Mouse (Mus musculus) stomach, postnatal 0 days (tissue): Measurements from ENCODE around the gene Zfp729a. TPM values are rescaled to one million over a fixed set of nuclear protein-coding genes. Genes with fewer than 3 reads are reported as not detected.
"Not testable (repeated sequence)": the region's sequence is repeated elsewhere in the genome, so short reads cannot be mapped to it uniquely, and the experiment has no call there.

Source experiments
- ATAC-seq: fragments of 200-750 bp; cut with Nextera tagmentation; 2 replicates; pipeline ENCODE4 v1.8.0; 2017; ENCODE audit not compliant: low FRiP score, low TSS enrichment
- DNase-seq: peaks from one replicate; pipeline ENCODE4 v3.0.0-alpha.2; 2016; ENCODE audit warnings: low spot score
- H3K27ac ChIP-seq: fragments of 300-500 bp; sonication (generic); replicated peaks from 2 replicates; pipeline ENCODE4 v1.5.1; 2014; ENCODE audit warnings: mild to moderate bottlenecking, control low read depth
- H3K27me3 ChIP-seq: fragments of 300-500 bp; sonication (generic); 2 replicates; pipeline ENCODE4 v1.6.1; 2014; ENCODE audit warnings: low read length; ENCODE audit not compliant: control insufficient read depth, insufficient read depth
- H3K36me3 ChIP-seq: fragments of 300-500 bp; sonication (generic); 2 replicates; pipeline ENCODE4 v1.6.1; 2014; ENCODE audit warnings: low read length, mixed read lengths; ENCODE audit not compliant: control insufficient read depth, insufficient read depth
- H3K4me1 ChIP-seq: fragments of 300-500 bp; sonication (generic); replicated peaks from 2 replicates; pipeline ENCODE4 v1.6.1; 2014; ENCODE audit warnings: antibody characterized with exemption; ENCODE audit not compliant: control insufficient read depth, insufficient read depth
- H3K4me2 ChIP-seq: fragments of 300-500 bp; sonication (generic); replicated peaks from 2 replicates; pipeline ENCODE4 v1.6.1; 2014; ENCODE audit warnings: low read depth, mild to moderate bottlenecking, control low read depth, moderate library complexity
- H3K4me3 ChIP-seq: fragments of 300-500 bp; sonication (generic); 2 replicates; pipeline ENCODE4 v1.5.1; 2014; ENCODE audit warnings: low read depth, low read length, control low read depth
- H3K9ac ChIP-seq: fragments of 300-500 bp; sonication (generic); 2 replicates; pipeline ENCODE4 v1.6.1; 2014; ENCODE audit warnings: mild to moderate bottlenecking, low read length, control low read depth, mixed read lengths
- H3K9me3 ChIP-seq: fragments of 300-500 bp; sonication (generic); 2 replicates; pipeline ENCODE4 v1.6.1; 2016; ENCODE audit warnings: low read length; ENCODE audit not compliant: control insufficient read depth
- CTCF ChIP-seq: IDR thresholded peaks from 2 replicates; pipeline ENCODE4 v1.5.1; 2016; ENCODE audit warnings: antibody characterized with exemption, low read depth, mild to moderate bottlenecking, moderate library complexity
- EP300 ChIP-seq: optimal IDR thresholded peaks from 2 replicates; pipeline ENCODE3; 2016; ENCODE audit warnings: antibody characterized with exemption
- WGBS: fragments of 180-500 bp; shearing (Covaris S2); extraction: QIAGEN DNeasy Blood & Tissue Kit; methylation state at CpG from one replicate; pipeline ENCODE4 v1.1.7; 2014; 5-methylcytosine and 5-hydroxymethylcytosine counted together
- polyA plus RNA-seq: library from polyadenylated mRNA; unstranded; fragments of >200 nt; fragmentation: Nextera tagmentation; extraction: Ambion mirVana; gene quantifications from 2 replicates; pipeline ENCODE4 v1.2.1, GENCODE M21; 2015

The Zfp729a gene
- 1.2 and 1.6 TPM in 2 replicates for polyA plus RNA-seq

- WGBS, result under 1% methylated on average over 19 of the region's 19 CpGs
- Histone ChIP-seq H3K4me2 (peak within 1 kb of the TSS; percentile 50), H3K4me1 (no peaks in the 10 kb centered on the region), H3K27me3 (no peaks in the 10 kb centered on the region), H3K9me3 (no peaks in the 10 kb centered on the region), H3K9ac (peak within 1 kb of the TSS; percentile 87), H3K27ac (peak within 1 kb of the TSS; percentile 85), H3K36me3 (no peaks in the 10 kb centered on the region), H3K4me3 (peak within 1 kb of the TSS; percentile 88)
- peak; percentile 99 for ATAC-seq
- TF ChIP-seq CTCF, result peak; percentile 79
- no peak for TF ChIP-seq EP300
- peak; percentile 80 for DNase-seq
Measured at GRCm38 (mm10) chr13:67637294-67638007, at the start of gene Zfp729a, which contains the start of gene Gm49345. Zfp729a (minus strand) TSS chr13:67637791. Gm49345 (minus strand) TSS chr13:67637769.

GRCm38 (mm10) chr13:67686971-67687370 lies 49.4 kb upstream of the Zfp729a start, which contains the start of gene Zfp738:
Zfp738 (minus strand) TSS chr13:67687071.
- DNase-seq, result no peak
- H3K9me3 ChIP-seq, result no peaks in the 10 kb centered on the region
- no peaks in the 10 kb centered on the region for H3K27me3 ChIP-seq
- no peak for TF ChIP-seq EP300
- no peak for TF ChIP-seq CTCF
- no peak within 1 kb of the TSS for H3K27ac ChIP-seq
- no peaks in the 10 kb centered on the region for H3K36me3 ChIP-seq
- no peak within 1 kb of the TSS for H3K4me2 ChIP-seq
- no peak for ATAC-seq
- no peak within 1 kb of the TSS for H3K9ac ChIP-seq
- no peak within 1 kb of the TSS for H3K4me3 ChIP-seq
- 83% methylated on average over 4 of the region's 4 CpGs for WGBS
- H3K4me1 ChIP-seq, result no peaks in the 10 kb centered on the region

GRCm38 (mm10) chr13:67683841-67684240 lies 46.2 kb upstream of the Zfp729a start:
- not testable (repeated sequence) for H3K9ac ChIP-seq, H3K36me3 ChIP-seq, DNase-seq, H3K27ac ChIP-seq, H3K27me3 ChIP-seq, H3K4me1 ChIP-seq, ATAC-seq, H3K9me3 ChIP-seq
- peak overlapping the region; percentile 72 for H3K4me3 ChIP-seq
- peak overlapping the region; percentile 30 for H3K4me2 ChIP-seq
- WGBS, result 54% methylated on average over 2 of the region's 2 CpGs

GRCm38 (mm10) chr13:67682959-67683735 lies 45.6 kb upstream of the Zfp729a start:
- Histone ChIP-seq H3K4me3 (peak overlapping the region; percentile 72), H3K4me2 (peak overlapping the region; percentile 61), H3K9ac (peak overlapping the region; percentile 76)
- WGBS, result 9% methylated on average over 16 of the region's 16 CpGs
- peak; percentile 30; the same call in 1 of the 2 replicates for TF ChIP-seq CTCF
- not testable (repeated sequence) for H3K27ac ChIP-seq, H3K4me1 ChIP-seq, H3K27me3 ChIP-seq, H3K9me3 ChIP-seq, H3K36me3 ChIP-seq
- DNase-seq, result peak; percentile 85
- peak; percentile 100 for ATAC-seq

GRCm38 (mm10) chr13:67674902-67675301 lies 37.3 kb upstream of the Zfp729a start:
- no peak for ATAC-seq
- TF ChIP-seq CTCF (no peak), EP300 (no peak)
- Histone ChIP-seq H3K27me3 (no peaks in the 10 kb centered on the region), H3K4me3 (no peak overlapping the region), H3K36me3 (no peaks in the 10 kb centered on the region), H3K4me1 (no peaks in the 10 kb centered on the region), H3K9ac (no peak overlapping the region), H3K27ac (no peak overlapping the region), H3K9me3 (no peaks in the 10 kb centered on the region), H3K4me2 (no peak overlapping the region)
- DNase-seq, result no peak
- 90% methylated on average over 2 of the region's 2 CpGs for WGBS

GRCm38 (mm10) chr13:67652496-67652895 lies 14.9 kb upstream of the Zfp729a start:
- ATAC-seq (no peak), DNase-seq (no peak)
- H3K4me3 ChIP-seq, result no peak overlapping the region
- no peaks in the 10 kb centered on the region for H3K27me3 ChIP-seq
- WGBS, result 51% methylated on average over 3 of the region's 3 CpGs
- no peak overlapping the region for H3K9ac ChIP-seq
- H3K27ac ChIP-seq, result no peak overlapping the region
- no peaks in the 10 kb centered on the region for H3K36me3 ChIP-seq
- H3K4me2 ChIP-seq, result no peak overlapping the region
- H3K4me1 ChIP-seq, result no peaks in the 10 kb centered on the region
- no peaks in the 10 kb centered on the region for H3K9me3 ChIP-seq
- TF ChIP-seq EP300, result no peak
